Comparison of ENCODE assay signal across 9 mouse cellular contexts in genomic region chr9:54661605-54662377, GRCm38 (mm10). TPM values are rescaled to one million over a fixed set of nuclear protein-coding genes. Genes with fewer than 3 reads are reported as not detected.
DNase-seq lines count a peak whose midpoint lies in the region; ATAC-seq and TF ChIP-seq lines count a peak whose summit lies in the region.
"Had no signal": no experiment of that assay in that cellular context is flagged by ENCODE, and none has a peak within 500 bp of the region (broad histone marks: within the 10 kb centered on the region; RNA-seq: fewer than 3 reads in every experiment).

TSS of gene Acsbg1 (minus strand) at chr9:54661870.

- no peak for DNase-seq in heart, postnatal 25 days (ENCODE audit: low spot score)
- peak; percentile 81 for DNase-seq in brain, embryonic 14.5 days (ENCODE audit: low read depth)
- DNase-seq in hindbrain, embryonic 11.5 days (ENCODE audit: low spot score) = peak; percentile 30
- peak; percentile 12 to 38 for DNase-seq in left cerebral cortex, postnatal 25 days (ENCODE audit: low spot score in 2 of 2)
- DNase-seq in right cerebral cortex, postnatal 36 days (ENCODE audit: low spot score in 2 of 2) = peak; percentile 5 to 23
- DNase-seq in adipocyte (ENCODE audit: low spot score) = no peak
- DNase-seq in urinary bladder, postnatal 25 days (ENCODE audit: low spot score) = no peak

- no peak for TF ChIP-seq POLR2A in brain, embryonic 14.5 days (IDR thresholded peaks at IDR 0.05; ENCODE audit: borderline replicate concordance, extremely low read depth, insufficient read depth, insufficient read length, poor library complexity, severe bottlenecking)

- no peak for ATAC-seq in heart, embryonic 14.5 days (ENCODE audit: insufficient number of reproducible peaks, insufficient read depth, low FRiP score, low read depth)
- ATAC-seq in hindbrain, embryonic 11.5 days (ENCODE audit: low FRiP score) = peak; percentile 75

- intact Hi-C loops in heart, postnatal 25 days (cut with DNase I) = no loop called here
- intact Hi-C loops in left cerebral cortex, postnatal 25 days (cut with DNase I) = no loop called here

- no peaks in the 10 kb centered on the region for H3K27me3 ChIP-seq in heart, embryonic 14.5 days (ENCODE audit: control insufficient read depth, insufficient read depth, low read length)
- H3K27me3 ChIP-seq in hindbrain, embryonic 11.5 days (ENCODE audit: control insufficient read depth, insufficient read depth, low read length) = no peaks in the 10 kb centered on the region

- no peak within 1 kb of the TSS for H3K9ac ChIP-seq in heart, embryonic 14.5 days (ENCODE audit: low read length)
- peak within 1 kb of the TSS; percentile 38; the same call in 1 of the 2 replicates for H3K9ac ChIP-seq in hindbrain, embryonic 11.5 days (ENCODE audit: low read depth, low read length)
- H3K9ac ChIP-seq: liver, embryonic 14.5 days had no signal

- no peaks in the 10 kb centered on the region for H3K36me3 ChIP-seq in heart, embryonic 14.5 days (ENCODE audit: control insufficient read depth, insufficient read depth, low read length)
- H3K36me3 ChIP-seq in hindbrain, embryonic 11.5 days (ENCODE audit: control insufficient read depth, insufficient read depth, low read length) = no peaks in the 10 kb centered on the region

- H3K27ac ChIP-seq in heart, embryonic 14.5 days (replicated peaks in 1 of 2; ENCODE audit: control insufficient read depth in 1 of 2, insufficient read depth in 1 of 2, low read depth in 2 of 2, low read length in 2 of 2) = no peak within 1 kb of the TSS
- peak within 1 kb of the TSS; percentile 36; the same call in 1 of the 2 replicates for H3K27ac ChIP-seq in hindbrain, embryonic 11.5 days (ENCODE audit: low read depth, low read length)
- H3K27ac ChIP-seq: liver, embryonic 14.5 days had no signal

- peaks cover 0 to 4% of the 10 kb centered on the region in 2 experiments; a peak in 1 of 4 replicates for H3K4me1 ChIP-seq in heart, embryonic 14.5 days (ENCODE audit: control insufficient read depth in 2 of 2, insufficient read depth in 2 of 2, low read length in 2 of 2)
- no peaks in the 10 kb centered on the region; the same call in 1 of the 2 replicates for H3K4me1 ChIP-seq in hindbrain, embryonic 11.5 days (replicated peaks; ENCODE audit: control insufficient read depth, insufficient read depth, low read length)

- H3K4me3 ChIP-seq in heart, embryonic 14.5 days (ENCODE audit: control insufficient read depth in 1 of 2, insufficient read depth in 1 of 2, low read depth in 1 of 2, low read length in 2 of 2) = no peak within 1 kb of the TSS
- no peak within 1 kb of the TSS for H3K4me3 ChIP-seq in hindbrain, embryonic 11.5 days (ENCODE audit: low read depth, low read length)

- no peak for TF ChIP-seq CTCF in brain, embryonic 14.5 days (IDR thresholded peaks at IDR 0.05; ENCODE audit: borderline replicate concordance, extremely low read depth, insufficient read depth, insufficient read length)

- 28% methylated on average over 10 of the region's 10 CpGs for WGBS in heart, embryonic 14.5 days
- 8% methylated on average over 10 of the region's 10 CpGs for WGBS in hindbrain, embryonic 11.5 days

- no peaks in the 10 kb centered on the region; the same call in 1 of the 2 replicates for H3K9me3 ChIP-seq in heart, embryonic 14.5 days (ENCODE audit: control insufficient read depth, low read length)
- H3K9me3 ChIP-seq in hindbrain, embryonic 11.5 days (ENCODE audit: control insufficient read depth, low read length) = no peaks in the 10 kb centered on the region

- peak within 1 kb of the TSS; percentile 0; the same call in 1 of the 2 replicates for H3K4me2 ChIP-seq in heart, embryonic 14.5 days (ENCODE audit: low read length)
- H3K4me2 ChIP-seq in hindbrain, embryonic 11.5 days (replicated peaks; ENCODE audit: low read depth, low read length) = peak within 1 kb of the TSS; percentile 34; the same call in 1 of the 2 replicates

RNA-seq across cellular contexts. Expression of gene Acsbg1, which starts in this region (rescaled TPM):
- polyA plus RNA-seq in heart, embryonic 14.5 days (2014; fragmentation: Nextera tagmentation; extraction: Ambion mirVana) = 0.07 TPM in 1 of 2 replicates, not detected in the other
- under 1 TPM; 0.10 to 0.28 TPM for total RNA-seq in heart, postnatal 25 days (2021)
- 14.8 and 16.3 TPM in 2 replicates for polyA plus RNA-seq in brain, embryonic 14.5 days (2012; rRNA removed)
- 6.3 and 7.1 TPM in 2 replicates for polyA plus RNA-seq in hindbrain, embryonic 11.5 days (2014; fragmentation: Nextera tagmentation; extraction: Ambion mirVana)
- 100 to 1,000 TPM; 119 to 141 TPM for total RNA-seq in left cerebral cortex, postnatal 25 days (2021)

Comparison
In these comparisons a context has a peak if more than half of its experiments do, and no peak if none do; other contexts are left out.
1. RNA of gene Acsbg1 (total RNA-seq): 119 to 141 TPM in left cerebral cortex, postnatal 25 days; 0.10 to 0.28 TPM in heart, postnatal 25 days; every median in the first group is over 10 times any median in the second.
2. DNase-seq: peak in brain, embryonic 14.5 days (single experiment), hindbrain, embryonic 11.5 days (single experiment), left cerebral cortex, postnatal 25 days (2 of 2) and right cerebral cortex, postnatal 36 days (2 of 2); none in heart, postnatal 25 days (single experiment), adipocyte (single experiment) and urinary bladder, postnatal 25 days (single experiment).